Mouse (Mus musculus): Measurements from ENCODE around the gene Sh3bp5l.

DNA sequence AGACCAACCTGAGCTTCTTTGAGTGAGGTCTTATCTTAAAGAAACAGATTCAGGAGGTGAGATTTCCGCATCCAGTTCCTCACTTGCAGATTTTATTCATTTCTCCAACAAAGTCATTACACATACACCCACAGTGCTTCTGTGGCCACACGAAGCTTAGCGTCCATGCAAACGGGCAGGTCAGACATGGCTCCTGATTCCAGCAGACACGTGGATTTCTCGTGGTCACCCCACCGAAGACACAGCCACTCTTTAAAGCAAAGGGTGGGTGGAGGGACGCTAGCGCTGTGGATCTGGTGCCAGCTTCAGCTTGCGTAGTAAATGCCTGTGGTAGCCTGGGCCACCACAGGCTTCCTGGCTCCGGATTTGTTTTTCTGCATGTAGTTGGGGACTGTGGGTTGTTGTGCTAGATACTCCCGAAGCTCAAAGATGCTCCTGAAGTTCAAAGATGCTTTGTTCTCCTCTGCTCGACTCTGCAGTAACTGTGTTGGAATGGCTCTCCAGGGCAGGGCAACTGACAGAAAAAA lies 48.5 kb upstream of the Sh3bp5l start:
- TF ChIP-seq POLR2A (IDR thresholded peaks at IDR 0.05; ENCODE audit: control insufficient read depth, low read depth, low read length) (no peak), CTCF (IDR thresholded peaks at IDR 0.05; ENCODE audit: control insufficient read depth, insufficient read depth, insufficient replicate concordance, low read depth, low read length) (no peak)
